Mouse (Mus musculus) megakaryocyte, embryonic 14.5 days (primary cell): Measurements from ENCODE around the gene Ppp1r3g.

Experiments
- FLI1 ChIP-seq: IDR thresholded peaks from 2 replicates; pipeline ENCODE4 v1.6.1; 2012; ENCODE audit warnings: low read length, inconsistent platforms, mixed read lengths
- GATA1 ChIP-seq: IDR thresholded peaks from 3 replicates; pipeline ENCODE4 v1.6.1; 2012; ENCODE audit warnings: mixed read lengths, low read length, inconsistent platforms, borderline replicate concordance

DNA sequence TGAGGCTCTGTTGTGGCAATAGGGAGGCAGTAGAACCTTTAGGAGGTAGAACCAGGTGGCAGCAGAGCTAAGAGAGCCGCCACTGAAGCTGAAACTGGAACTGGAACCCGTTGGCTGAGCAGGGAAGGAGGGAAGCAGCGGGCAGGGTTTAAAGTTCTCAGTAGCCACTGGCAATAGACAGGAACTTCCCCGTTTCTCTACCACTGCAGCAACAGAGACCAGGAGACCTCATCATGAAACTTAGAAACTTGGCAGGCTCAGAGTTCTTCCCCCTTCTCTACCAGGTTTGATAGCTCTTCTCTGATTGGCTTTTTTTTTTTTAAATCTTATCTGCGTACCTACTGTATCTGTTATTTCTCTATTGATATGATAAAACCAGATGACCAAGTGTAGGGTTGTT is 17.7 kb upstream of the Ppp1r3g start:
- TF ChIP-seq GATA1 (no peak), FLI1 (no peak)
